Mouse (Mus musculus) layer of hippocampus, adult 6 months (tissue): ENCODE results near the gene Rai14. TPM values are rescaled to one million over a fixed set of nuclear protein-coding genes. Genes with fewer than 3 reads are reported as not detected.

ENCODE experiments used
- long read RNA-seq, 2 experiments: library from polyadenylated mRNA; unstranded; transcript quantifications; one replicate each; pipeline ENCODE4 v2.0.0; 2019 to 2020
- polyA plus RNA-seq: library from polyadenylated mRNA; unstranded; fragments of <200 nt; fragmentation: Nextera tagmentation; gene quantifications from 2 replicates; pipeline ENCODE4 v1.2.3, GENCODE M21; 2021

Gene Rai14
- polyA plus RNA-seq, result 0.89 and 1.1 TPM in 2 replicates
- long read RNA-seq, experiment 1, partial matches to known transcripts, result 0 of 1 reads
- long read RNA-seq, experiment 1, other reads (novel, unspliced or antisense), result 1 of 1 reads
- long read RNA-seq, experiment 2, full-length matches to known transcripts, result 3 of 12 reads
- long read RNA-seq, experiment 2, partial matches to known transcripts, result 2 of 12 reads
- long read RNA-seq, experiment 2, other reads (novel, unspliced or antisense), result 7 of 12 reads

GRCm38 (mm10) chr15:10714409-10715138 lies at the start of gene Rai14:
Gene Rai14, minus strand, starts transcription at chr15:10714624.

GRCm38 (mm10) chr15:10558465-10558864 lies 156.0 kb downstream of the Rai14 start, which contains the start of gene Ttc23l:
Gene Ttc23l, minus strand, starts transcription at chr15:10558668.

Other genes with a start within 250 kb of the Rai14 start
- gene Dnajc21, start 244.1 kb downstream of the Rai14 start, polyA plus RNA-seq, result 4.3 and 4.5 TPM in 2 replicates
- 23.5 and 24.0 TPM in 2 replicates for gene Brix1, start 228.7 kb downstream of the Rai14 start, polyA plus RNA-seq
- gene Rad1, start 228.6 kb downstream of the Rai14 start, polyA plus RNA-seq, result 9.9 and 10.0 TPM in 2 replicates
- gene Ttc23l, start 156.0 kb downstream of the Rai14 start, polyA plus RNA-seq, result not detected in 2 replicates
- gene C1qtnf3, start 237.7 kb upstream of the Rai14 start, polyA plus RNA-seq, result 0.05 and 0.18 TPM in 2 replicates